In the genomic region with DNA sequence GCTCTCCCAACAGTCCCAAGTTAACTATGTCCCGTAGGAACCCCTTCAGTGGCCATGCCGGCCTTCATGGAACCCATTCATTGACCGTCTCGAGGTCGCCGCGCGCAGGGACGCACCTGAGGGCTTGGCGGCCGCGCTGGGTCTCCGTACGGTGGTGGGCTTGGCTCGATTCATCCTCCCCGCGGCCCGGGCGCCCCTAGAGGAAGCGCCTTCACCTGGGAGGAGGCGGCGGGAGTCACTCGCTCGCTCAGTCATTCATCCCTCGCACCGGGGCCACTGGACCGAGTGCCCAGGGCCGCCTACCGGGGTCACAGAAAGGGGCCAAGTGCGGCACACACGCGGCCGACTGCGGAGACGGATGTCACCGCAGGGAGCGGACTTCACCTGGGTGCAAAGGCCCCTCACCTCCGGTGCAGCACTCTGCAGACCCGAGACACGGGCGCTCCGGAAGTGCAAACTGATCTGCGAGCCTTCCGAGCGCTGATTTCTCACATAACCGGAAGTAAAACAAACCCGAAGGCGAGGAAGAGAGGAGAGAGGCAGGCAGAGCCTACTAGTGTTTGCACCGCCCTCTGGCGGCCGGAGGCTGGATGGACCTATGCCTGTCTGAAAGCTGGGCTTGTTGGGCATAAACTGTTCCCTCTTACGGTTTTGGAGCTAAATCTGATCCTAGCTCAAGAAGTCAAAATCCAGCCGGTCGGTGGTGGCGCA, we compare ENCODE assay signal across 8 mouse cellular contexts. TPM values are rescaled to one million over a fixed set of nuclear protein-coding genes. Genes with fewer than 3 reads are reported as not detected.
DNase-seq lines count a peak whose midpoint lies in the region; ATAC-seq lines count a peak whose summit lies in the region.

Ints1 (minus strand) TSS at position 459 of the 711 bp plus-strand sequence.

- peaks cover 29% of the 10 kb centered on the region for H3K36me3 ChIP-seq in hindbrain, embryonic 16.5 days (ENCODE audit: control insufficient read depth, insufficient read depth, low read length)
- peaks cover 22% of the 10 kb centered on the region for H3K36me3 ChIP-seq in macrophage (ENCODE audit: inconsistent target)

- peak within 1 kb of the TSS; percentile 72 for H3K4me3 ChIP-seq in hindbrain, embryonic 16.5 days (ENCODE audit: low read length)
- peak within 1 kb of the TSS; percentile 63 for H3K4me3 ChIP-seq in macrophage (ENCODE audit: inconsistent target)

- WGBS in hindbrain, embryonic 16.5 days, result under 1% methylated on average over 53 of the region's 55 CpGs
- under 1% methylated on average over 55 of the region's 55 CpGs for WGBS in macrophage (ENCODE audit: missing documents)

- H3K27ac ChIP-seq in hindbrain, embryonic 16.5 days (ENCODE audit: low read depth, low read length), result peak within 1 kb of the TSS; percentile 2; the same call in 1 of the 2 replicates
- H3K27ac ChIP-seq in macrophage, result no peak within 1 kb of the TSS

- H3K9me3 ChIP-seq in hindbrain, embryonic 16.5 days (ENCODE audit: control insufficient read depth, low read length), result no peaks in the 10 kb centered on the region

- peak; percentile 88 for DNase-seq in WW6 (ENCODE audit: low read depth, low spot score)
- peak; percentile 95 to 97 for DNase-seq in cerebellum, postnatal 4 days (ENCODE audit: low spot score in 2 of 2)
- peak; percentile 95 for DNase-seq in gastrocnemius, adult 18-20 months (ENCODE audit: low spot score)
- DNase-seq in left cerebral cortex, adult 18-20 months (ENCODE audit: low spot score in 2 of 2), result peak; percentile 96 to 98
- peak; percentile 96 for DNase-seq in right cerebral cortex, adult 18-20 months
- peak; percentile 84 for DNase-seq in urinary bladder, postnatal 10 days (ENCODE audit: low spot score)

- ATAC-seq in hindbrain, embryonic 16.5 days, result peak; percentile 95

- H3K79me2 ChIP-seq in macrophage (ENCODE audit: inconsistent target), result peaks cover 15% of the 10 kb centered on the region

- peak within 1 kb of the TSS; percentile 97 for H3K4me2 ChIP-seq in hindbrain, embryonic 16.5 days (ENCODE audit: low read length)

- H3K27me3 ChIP-seq in hindbrain, embryonic 16.5 days (replicated peaks; ENCODE audit: control insufficient read depth, insufficient read depth, low read length), result no peaks in the 10 kb centered on the region

- peak within 1 kb of the TSS; percentile 76 for H3K9ac ChIP-seq in hindbrain, embryonic 16.5 days (ENCODE audit: low read depth, low read length)

- H3K4me1 ChIP-seq in hindbrain, embryonic 16.5 days (ENCODE audit: control insufficient read depth, insufficient read depth, low read depth, low read length), result peaks cover 9% of the 10 kb centered on the region

RNA-seq across cellular contexts. Expression of gene Ints1, which starts in this region (rescaled TPM):
- 10 to 100 TPM; 31.5 to 37.6 TPM for total RNA-seq in gastrocnemius, adult 18-20 months (2021)
- 27.1 and 32.6 TPM in 2 replicates for polyA plus RNA-seq in hindbrain, embryonic 16.5 days (2015; fragmentation: Nextera tagmentation; extraction: Ambion mirVana)
- 100 to 1,000 TPM in 1 of 2 experiments, 10 to 100 TPM in 1; 96.3 to 103 TPM for total RNA-seq in left cerebral cortex, adult 18-20 months (2021)
- total RNA-seq in macrophage (2018; cell fraction: chromatin; rRNA removed), result 100 to 1,000 TPM in 12 of 26 experiments, 10 to 100 TPM in 14; 35.7 to 154 (median 94.9) TPM
- total RNA-seq in macrophage (2018; cell fraction: cytosol; rRNA removed), result 10 to 100 TPM; 10.3 to 26.7 (median 18.2) TPM
- total RNA-seq in macrophage (2018; cell fraction: nucleus; rRNA removed), result 10 to 100 TPM; 18.8 to 86.4 (median 44.8) TPM
- 14.7 to 19.1 TPM (median 17.1 TPM) in 3 replicates for polyA plus RNA-seq in macrophage (2018)
